Mouse (Mus musculus) thymus, postnatal 25 days (tissue): ENCODE measurements around the gene Snd1.

Source experiments
- DNase-seq: peaks from one replicate; pipeline ENCODE4 v3.0.0; 2022

Gene Snd1

DNA sequence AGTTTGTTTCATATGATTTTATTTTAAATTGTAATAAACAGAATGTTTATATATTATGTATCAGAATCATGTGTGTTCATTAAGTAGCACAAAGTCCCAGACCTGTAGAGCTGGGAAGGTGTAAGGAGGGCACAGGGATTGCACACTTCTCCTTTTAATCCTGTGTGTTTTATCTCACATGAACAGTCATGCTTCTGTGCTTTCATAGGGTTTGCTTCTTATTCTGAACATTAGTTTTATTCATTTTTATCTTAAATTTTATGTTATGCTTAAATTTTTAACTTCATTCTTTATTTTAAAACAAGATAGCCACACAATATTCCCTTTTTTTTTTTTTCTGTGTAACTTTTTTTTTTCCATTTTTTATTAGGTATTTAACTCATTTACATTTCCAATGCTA is 170.3 kb downstream of the Snd1 start:
- no peak for DNase-seq

DNA sequence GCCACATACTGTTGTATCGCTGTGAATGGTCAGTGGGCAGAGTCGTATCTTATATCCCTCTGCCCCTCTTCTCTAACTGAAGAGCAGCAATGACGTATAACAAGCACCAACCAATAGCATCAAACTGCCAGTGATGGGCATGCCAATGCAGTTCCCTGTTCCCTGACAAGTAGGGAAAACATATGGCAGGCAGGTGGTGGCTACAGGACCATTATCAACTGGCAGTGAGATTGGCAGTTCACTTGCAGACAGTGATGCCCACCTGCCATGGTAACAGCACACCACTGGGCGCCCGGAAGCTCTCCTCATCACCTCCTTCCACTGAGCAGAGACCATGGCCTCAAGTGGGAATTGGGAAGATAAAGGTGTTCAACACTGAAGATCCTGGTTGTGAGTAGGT is 181.6 kb downstream of the Snd1 start:
- no peak for DNase-seq

DNA sequence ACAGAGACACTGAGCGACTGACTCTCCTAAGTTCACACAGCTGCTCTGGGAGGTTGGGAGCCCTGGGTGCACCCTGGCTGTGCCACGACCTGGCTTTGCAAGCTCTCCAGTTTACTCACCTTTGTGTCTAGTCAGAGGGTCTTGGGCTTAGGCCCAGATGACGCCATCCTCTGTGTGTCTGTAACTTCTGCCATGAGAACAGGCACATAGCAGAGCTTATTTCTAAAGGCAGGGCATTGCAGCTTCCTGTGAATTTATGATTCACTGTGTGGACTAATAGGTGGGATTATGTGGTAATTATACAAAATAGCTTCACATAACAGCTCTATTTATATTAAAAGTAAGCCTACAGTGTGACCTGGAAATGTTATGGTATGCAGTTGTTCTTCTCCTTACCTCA is 188.1 kb downstream of the Snd1 start:
- no peak for DNase-seq

- no peak for DNase-seq
Observed at GRCm38 (mm10) chr6:28663670-28664069, 188.7 kb downstream of the Snd1 start.

DNA sequence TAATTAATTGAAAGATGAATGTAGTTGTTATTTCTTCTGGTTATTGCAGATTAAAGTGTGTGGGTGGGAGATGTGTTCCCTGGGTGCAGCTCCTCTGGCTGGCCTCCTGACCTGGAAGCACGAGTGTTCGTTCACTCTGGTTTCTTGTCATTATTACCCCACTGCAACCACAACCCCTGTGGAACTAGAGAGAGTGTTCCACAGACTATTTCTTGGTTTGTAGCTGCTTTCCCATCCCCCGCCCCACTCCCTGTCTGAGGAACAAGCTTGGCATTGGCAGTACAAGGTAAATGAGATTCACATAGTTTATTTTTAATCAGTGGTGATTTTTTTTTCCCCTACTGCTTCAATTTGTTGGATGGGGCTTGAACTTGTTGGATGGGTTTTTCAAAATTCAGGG is 189.8 kb downstream of the Snd1 start:
- DNase-seq = no peak

GRCm38 (mm10) chr6:28667586-28667985 is 192.6 kb downstream of the Snd1 start:
- no peak for DNase-seq

DNA sequence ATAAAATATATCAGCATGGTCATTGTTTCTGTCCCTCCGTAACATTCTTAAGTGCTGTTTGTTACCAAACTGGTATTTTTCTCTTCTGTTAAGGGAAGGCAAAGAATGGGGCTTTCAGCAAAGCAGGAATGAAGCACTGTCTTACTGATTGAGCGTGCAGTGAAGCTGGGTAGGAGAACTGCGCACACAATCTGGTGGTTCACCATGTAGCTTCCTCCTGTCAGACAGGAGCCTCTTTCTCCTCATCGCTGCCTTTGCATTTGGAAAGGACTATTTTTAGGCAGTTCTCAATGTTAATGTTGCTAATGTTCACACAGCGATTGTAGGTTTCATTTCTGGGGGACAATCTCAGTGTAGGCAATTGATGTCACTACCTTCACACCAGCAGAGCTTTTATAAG is 194.3 kb downstream of the Snd1 start:
- no peak for DNase-seq

DNA sequence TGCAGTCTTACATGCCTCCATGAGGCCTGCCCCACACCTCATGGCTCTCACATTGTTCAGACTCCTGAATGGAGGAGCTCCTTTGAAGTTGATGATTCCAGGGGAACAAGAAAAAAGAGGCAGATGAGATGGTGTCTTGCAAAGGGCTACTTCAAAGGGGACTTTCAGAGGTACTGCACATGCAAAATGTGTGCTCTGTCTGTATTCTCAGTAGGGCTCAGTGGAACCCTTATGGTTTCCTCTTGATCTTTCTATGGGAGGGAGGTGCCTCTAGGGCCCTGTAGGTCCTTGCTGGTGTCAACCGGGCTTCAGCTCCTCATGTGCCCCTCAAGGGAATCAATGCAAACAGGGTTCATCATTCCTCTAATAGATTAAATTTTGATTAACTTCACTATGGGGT is 197.4 kb downstream of the Snd1 start:
- no peak for DNase-seq

- DNase-seq = no peak
Observed at GRCm38 (mm10) chr6:28674686-28675085, 199.7 kb downstream of the Snd1 start.

- DNase-seq = no peak
Observed at GRCm38 (mm10) chr6:28678896-28679295, 204.0 kb downstream of the Snd1 start.

DNA sequence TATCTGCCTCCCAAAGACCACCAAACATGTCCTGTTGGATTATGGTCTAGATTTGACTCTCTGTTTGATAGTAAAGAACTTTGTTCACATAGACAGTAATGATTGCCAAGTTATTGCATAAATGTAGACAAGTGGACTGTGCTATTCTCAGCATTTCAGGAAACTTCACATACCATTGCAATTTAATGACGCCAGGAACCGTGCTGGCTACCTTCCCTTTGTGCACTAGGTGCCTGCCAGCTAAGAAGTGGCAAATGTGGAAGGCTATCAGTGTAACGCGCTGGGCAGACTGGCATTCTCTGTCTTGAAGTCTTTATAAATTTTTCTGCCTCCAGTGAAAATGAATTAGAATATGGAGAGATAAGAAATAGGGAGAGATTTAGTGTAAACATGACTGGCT is 205.6 kb downstream of the Snd1 start:
- no peak for DNase-seq

DNA sequence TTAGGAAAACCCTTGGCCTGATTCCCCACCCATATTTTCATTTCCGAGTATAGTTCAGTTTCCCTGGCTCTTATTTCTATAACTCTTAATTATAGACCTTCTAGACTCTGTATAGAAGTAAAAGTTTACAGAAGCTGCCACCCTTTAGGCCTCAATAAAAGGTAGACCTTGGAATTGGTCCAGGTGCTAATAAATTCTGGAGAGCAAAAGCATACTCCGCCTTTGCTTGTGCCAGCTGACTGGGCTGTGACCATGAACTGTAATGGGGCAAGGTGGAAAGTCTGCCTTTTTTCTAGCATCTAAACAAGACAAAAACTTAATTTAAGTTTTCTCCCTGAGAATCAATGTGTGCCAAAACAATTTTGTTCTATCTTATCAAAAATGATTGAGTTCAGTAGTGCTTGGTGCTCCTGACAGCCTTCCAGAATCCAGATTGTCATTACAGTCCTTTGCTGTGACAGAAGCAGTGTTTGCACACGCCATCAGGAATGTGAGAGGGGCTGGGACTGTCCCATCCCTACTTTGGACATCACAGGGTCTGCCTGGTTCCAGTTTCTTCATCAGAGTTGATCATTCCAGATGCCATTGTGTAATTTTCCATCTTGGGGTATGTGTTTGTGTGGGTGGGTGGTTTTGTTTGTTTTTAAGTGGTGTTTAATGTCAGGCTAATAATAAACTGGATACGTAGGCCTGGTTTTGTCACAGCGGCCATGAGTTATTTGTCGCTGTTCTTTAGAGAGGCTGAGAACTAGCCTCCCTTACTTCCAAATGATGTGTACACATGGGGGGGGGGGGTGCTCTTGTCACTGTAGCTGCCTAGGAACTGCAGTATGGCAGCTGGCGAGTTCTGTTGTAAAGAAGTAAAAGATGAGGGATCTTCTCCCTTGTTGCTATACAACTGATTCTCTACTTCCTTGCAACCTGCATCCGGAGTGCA is 206.8 kb downstream of the Snd1 start:
- DNase-seq = no peak

DNA sequence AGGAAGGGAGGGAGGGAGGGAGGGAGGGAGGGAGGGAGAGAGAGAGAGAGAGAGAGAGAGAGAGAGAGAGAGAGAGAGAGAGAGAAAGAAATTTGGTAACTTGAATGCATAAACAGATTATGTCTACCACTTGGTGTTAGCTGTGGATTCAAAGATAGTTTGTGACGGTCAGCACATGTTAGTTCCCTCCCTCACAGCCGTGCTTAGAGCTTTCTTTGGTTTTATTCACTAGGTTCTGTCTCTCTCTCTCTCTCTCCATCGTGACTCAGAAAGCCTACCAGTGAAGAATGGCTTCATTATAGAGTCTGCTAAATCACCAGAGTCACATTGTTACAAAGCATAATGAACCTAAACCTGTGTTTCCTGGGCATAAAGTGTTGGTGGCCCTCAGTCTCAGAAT is 210.1 kb downstream of the Snd1 start:
- DNase-seq = no peak

- no peak for DNase-seq
Observed at GRCm38 (mm10) chr6:28685745-28686144, 210.8 kb downstream of the Snd1 start.

DNA sequence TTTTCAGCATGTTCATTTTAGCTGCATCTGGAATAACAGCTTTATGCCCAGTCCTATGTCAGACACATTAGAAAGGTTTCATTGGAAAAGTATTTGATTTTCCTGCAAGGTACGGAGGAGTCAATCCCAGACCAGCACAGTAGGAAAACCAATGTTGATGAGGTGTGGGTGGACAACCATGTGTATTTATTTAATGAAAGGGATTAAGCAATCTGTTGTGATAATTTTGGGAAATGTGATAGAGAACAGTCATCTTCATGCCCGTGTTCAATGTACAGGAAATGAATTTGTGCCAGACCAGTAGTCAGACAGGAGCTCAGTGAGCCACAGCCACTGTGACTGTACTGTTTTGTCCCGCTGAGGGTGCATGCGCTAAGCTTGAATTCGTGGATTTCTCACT is 212.8 kb downstream of the Snd1 start:
- DNase-seq = no peak

DNA sequence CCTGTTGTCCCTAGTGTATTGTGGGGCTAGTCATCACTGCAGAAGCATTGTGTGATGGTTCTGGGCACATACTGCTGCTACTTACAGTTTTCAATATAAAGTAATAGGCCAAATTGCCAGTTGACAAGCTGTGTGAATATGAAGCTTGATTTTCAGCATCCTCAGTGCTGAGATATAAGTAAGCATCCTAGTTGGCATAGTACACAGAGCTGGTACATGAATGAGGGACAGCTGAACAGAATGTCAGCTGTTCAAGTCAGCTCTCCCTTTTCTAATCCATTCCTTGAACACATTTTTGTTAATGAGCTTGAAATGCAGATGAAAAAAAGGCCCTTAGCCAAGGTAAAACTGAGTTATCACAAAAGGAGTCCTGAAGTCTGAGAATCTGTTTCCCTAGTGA is 217.7 kb downstream of the Snd1 start:
- DNase-seq = no peak

GRCm38 (mm10) chr6:28697214-28697613 is 222.3 kb downstream of the Snd1 start:
- no peak for DNase-seq

GRCm38 (mm10) chr6:28704612-28705011 is 229.7 kb downstream of the Snd1 start:
- no peak for DNase-seq

DNA sequence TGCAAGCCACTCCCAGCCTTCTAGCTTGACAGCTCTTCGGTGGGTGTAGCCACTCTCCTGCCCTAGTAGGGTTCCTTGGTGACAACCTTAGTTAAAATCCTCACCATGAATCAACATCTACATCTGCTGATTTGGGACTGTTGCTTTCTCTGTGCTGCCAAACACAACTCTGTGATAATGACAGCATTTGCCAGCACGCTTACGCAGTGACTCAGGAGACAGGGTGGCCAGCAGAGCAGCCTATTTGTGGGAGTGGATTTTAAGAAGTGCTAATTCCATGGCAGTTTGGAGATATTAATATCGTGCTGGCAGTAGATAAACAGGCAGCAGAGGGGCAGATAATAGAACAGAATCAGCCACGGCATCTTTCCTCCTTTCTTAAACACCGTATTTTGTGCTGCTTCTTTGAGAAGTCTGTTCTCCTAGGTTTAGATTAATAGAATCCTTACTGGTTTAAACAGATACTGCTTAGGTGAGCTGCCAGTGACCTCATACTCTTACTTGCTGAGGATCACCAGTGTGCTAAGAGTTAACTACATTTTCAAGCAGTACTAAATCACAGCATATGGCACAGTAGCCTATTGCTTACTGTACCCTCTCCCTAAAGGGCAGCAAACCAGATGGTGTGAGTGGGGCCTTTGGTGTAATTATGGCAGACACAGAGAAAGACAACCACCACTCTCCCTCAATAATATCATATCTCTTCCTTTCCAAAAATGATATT is 230.6 kb downstream of the Snd1 start:
- DNase-seq = no peak

DNA sequence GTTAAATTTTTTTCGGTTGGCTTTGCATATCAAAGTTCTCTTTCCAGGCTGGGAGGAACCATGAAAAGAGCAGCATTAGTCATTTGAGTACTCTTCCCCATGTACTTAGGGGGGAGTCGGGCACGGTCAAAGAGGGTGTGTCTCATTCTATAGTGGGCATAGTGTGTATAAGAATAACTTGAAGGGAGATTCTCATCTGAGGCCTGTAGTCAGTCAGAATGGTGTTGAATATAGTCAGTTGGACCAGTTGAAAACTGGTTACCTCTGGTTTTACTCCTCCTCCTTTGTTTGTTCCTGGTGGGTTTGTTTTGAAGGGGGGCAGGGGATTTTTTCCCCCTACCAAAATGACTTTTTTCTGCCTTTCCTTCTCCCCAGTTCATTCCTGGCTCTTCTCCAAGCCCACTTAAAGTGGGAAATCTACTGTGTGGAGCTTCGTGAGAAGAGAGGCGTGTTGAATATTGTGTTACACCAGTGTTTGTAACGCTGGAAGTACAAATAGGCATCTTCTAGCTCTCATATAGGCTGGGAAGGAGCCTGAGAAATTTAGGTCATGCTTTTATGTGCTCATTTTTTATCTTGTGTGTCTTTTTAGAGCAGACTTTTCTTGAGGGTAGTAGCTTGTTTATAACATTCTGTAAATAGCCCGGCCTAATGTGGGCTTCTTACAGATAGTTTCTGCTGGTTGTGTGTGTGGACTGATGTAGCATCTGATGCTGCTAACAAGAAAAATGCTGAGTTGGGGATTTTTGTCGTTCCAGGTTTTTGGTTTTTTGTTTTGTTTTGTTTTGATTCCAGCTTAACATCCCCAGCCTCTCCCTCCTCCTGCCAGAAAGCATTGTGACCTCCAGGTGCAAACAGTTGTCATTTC is 231.4 kb downstream of the Snd1 start:
- no peak for DNase-seq

DNA sequence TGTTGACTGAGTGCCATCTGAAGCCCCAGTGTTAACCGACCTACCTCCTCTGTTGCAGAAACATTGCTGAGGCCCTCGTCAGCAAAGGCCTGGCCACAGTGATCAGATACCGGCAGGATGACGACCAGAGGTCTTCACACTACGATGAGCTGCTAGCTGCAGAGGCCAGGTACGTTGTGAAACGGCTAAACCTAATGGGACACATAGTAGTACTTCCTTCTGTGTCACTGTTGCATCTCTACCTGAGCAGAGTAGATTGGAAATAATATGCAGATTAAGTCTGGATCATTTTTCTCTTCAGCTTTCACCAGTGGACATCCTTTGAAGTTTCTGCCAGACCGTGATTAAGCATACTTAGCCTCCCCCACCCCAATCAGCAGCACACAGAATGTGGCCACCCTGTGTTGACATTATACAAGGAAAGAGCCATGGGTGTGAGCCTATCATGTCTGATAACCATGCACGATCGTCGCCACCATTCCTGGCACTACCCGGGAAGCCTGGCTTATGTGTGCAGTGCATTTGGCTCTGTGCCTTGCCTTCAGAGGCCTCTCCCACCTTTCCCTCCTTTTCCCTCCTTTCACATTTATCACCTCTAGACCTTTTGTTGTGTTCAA is 232.1 kb downstream of the Snd1 start:
- DNase-seq = no peak

- DNase-seq = no peak
Observed at GRCm38 (mm10) chr6:28710035-28710434, 235.1 kb downstream of the Snd1 start.
